Mouse (Mus musculus) heart, adult 18-20 months (tissue): Measurements from ENCODE around the gene Mterf4. TPM values are rescaled to one million over a fixed set of nuclear protein-coding genes. Genes with fewer than 3 reads are reported as not detected.
A peak's percentile ranks its signal among the peaks of the same experiment; 100 is the strongest.

ENCODE experiments used
- DNase-seq, 2 experiments: peaks; one replicate each; pipeline ENCODE4 v3.0.0; 2021 to 2022; ENCODE audit warnings: mixed read lengths in 1 of 2
- microRNA-seq, 2 experiments: library from miRNA; unstranded; fragments of <30 nt; microRNA quantifications; one replicate each; pipeline ENCODE4 v1.2.0; 2022
- total RNA-seq, 2 experiments: library from RNA; stranded (reverse); gene quantifications; 2 replicates each; pipeline ENCODE4 v1.2.3; 2021

Gene Mterf4
- total RNA-seq, 2 experiments from 2014 or later, result 14.0 to 14.9 TPM

DNA sequence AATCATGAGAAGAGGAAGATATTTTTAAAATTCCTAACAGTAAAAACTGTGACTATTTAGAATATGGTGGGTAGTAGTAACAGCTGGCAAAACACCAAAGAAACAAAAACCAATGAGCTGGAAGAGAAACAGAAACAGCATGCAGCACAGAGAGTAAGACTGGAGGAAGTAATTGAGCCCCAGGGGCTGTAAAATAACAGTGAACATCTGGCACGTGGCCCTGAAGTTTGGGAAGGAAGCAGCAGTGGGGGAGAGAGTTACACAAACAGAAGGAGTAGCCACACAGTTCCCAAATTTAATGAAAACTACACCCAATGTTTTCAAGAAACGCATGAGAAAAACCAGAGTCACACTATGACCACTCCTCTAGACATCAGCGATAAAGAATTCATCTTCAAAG, 38.5 kb downstream of the Mterf4 start:
- DNase-seq, result peak; percentile 20 to 28

DNA sequence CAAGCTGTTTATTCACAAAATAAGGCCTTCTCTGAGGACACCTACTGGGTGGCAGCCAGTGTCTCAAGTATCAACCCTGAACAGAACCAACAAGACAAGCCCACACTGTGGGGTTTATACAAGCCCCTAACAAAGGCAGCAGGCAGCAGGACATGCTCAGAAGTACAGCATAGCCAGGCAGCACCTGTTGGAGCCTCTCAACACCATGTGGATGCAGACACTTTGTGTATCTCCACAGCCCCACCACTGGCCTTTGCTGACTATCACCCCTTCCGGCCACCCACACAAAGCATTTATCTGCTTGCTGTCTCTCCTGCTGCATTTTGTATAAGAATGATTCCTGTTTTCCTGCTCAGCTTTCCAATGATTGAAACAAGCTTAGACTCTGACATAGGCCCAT, 48.2 kb downstream of the Mterf4 start:
- no peak for DNase-seq

DNA sequence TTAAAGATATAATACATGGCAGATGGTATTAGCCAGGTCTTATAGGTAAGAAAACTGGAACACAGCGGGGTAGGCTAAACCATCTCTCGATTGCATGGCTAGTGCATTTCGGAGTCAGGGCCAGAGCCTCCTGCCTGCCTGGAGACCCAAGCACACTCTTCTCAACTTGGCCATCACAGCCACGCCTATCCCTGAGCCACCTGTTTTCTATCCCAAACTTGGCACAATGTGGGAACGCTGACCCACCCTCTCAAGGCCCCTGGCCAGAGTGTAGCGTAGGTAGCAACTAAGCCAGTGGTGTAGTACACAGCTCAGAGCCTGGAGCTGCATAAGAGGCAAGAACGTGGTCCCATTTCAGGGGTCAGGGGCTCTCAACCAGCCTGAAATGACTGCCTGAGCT, 50.0 kb downstream of the Mterf4 start:
- DNase-seq, result no peak

DNA sequence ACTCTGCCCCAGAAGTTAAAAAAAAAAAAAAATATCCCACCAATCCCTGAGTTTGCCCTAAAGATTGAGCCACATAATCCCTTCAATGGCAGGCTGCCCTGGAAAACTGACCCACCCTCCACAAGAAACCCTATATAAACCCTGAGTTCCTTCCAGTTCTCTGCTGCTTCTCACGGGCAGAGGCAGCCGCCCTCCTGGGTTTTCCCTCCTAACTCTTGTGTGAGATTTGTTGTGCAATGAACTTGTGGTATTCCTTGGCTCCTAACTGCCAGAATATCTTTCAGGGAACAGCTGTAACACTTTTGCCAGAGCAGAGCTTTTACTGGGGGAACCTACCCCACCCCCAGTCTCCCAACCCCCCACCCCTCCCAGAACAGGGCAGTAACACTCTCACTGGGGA, 53.1 kb downstream of the Mterf4 start:
- peak in 1 of 2 experiments; percentile 29 for DNase-seq

Small RNAs within 50 kb of the gene (microRNA-seq; reads per million reads assigned to microRNA genes)
- 0 reads per million in 2 experiments for gene Mir6345
- 0 reads per million in 2 experiments for gene Mir6901
- 0 reads per million in 2 experiments for gene Mir6902

Other genes with a start within 250 kb of the Mterf4 start
- 1 to 10 TPM; 1.2 to 1.8 TPM for gene Kif1a, start 204.0 kb downstream of the Mterf4 start, total RNA-seq
- gene Agxt, start 170.7 kb downstream of the Mterf4 start, total RNA-seq, result not detected
- under 1 TPM in 1 of 2 experiments, not detected in 1; 0.28 TPM for gene 2310007B03Rik, start 145.0 kb downstream of the Mterf4 start, total RNA-seq
- under 1 TPM; 0.05 to 0.12 TPM for gene Crocc2, start 137.2 kb downstream of the Mterf4 start, total RNA-seq
- gene Sned1, start 70.1 kb downstream of the Mterf4 start, total RNA-seq, result 1 to 10 TPM; 4.2 to 7.5 TPM
- gene Ppp1r7, start 36.9 kb upstream of the Mterf4 start, total RNA-seq, result 10 to 100 TPM; 30.4 to 35.3 TPM
- under 1 TPM; 0.30 to 0.31 TPM for gene Pask, start 37.6 kb upstream of the Mterf4 start, total RNA-seq
- gene Ano7, start 68.0 kb upstream of the Mterf4 start, total RNA-seq, result not detected
- 100 to 1,000 TPM; 521 to 556 TPM for gene Hdlbp, start 172.9 kb upstream of the Mterf4 start, total RNA-seq
- 10 to 100 TPM; 21.5 to 22.0 TPM for gene Farp2, start 206.2 kb upstream of the Mterf4 start, total RNA-seq